Mouse (Mus musculus) erythroblast, embryonic 14.5 days (primary cell): ENCODE results near the gene Foxp1.

Source experiments
- GATA1 ChIP-seq: IDR thresholded peaks from 2 replicates; pipeline ENCODE4 v1.6.1; 2012; ENCODE audit warnings: low read length, inconsistent platforms, mixed read lengths
- TAL1 ChIP-seq: IDR thresholded peaks from 3 replicates; pipeline ENCODE4 v1.6.1; 2012; ENCODE audit warnings: low read length, inconsistent platforms, mixed read lengths

DNA sequence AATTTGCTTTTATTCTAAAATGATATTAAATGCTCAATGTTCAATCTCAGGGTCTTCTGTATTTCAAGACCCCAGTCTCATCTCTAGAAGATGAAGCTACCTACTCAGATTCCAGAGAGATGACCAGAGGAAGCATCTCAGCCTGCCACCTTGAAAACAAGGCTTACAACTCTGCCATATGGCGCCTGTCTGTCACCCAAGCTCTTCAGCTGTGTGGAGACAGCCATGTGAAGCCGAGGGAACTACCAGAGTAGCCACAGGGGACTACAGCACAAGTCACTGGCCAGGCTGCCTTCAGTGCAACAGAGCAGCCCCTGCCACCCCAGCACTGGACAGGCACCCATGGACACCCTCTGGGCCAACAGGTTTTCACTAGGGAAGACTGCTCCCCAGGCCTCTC is 145.4 kb downstream of the Foxp1 start:
- TF ChIP-seq GATA1 (no peak), TAL1 (no peak)
